Mouse (Mus musculus): ENCODE data around the gene 1700029F12Rik. TPM values are rescaled to one million over a fixed set of nuclear protein-coding genes. Genes with fewer than 3 reads are reported as not detected.

Gene 1700029F12Rik
- polyA plus RNA-seq, 1 experiment from 2014 or later: not detected

GRCm38 (mm10) chr13:97030075-97030474, 4.1 kb downstream of the 1700029F12Rik start:
- 72% methylated on average over 13 of the region's 13 CpGs for WGBS (ENCODE audit: insufficient replicate concordance)
- no peaks in the 10 kb centered on the region for H3K9me3 ChIP-seq (replicated peaks)
- no peak overlapping the region for H3K4me2 ChIP-seq
- H3K27ac ChIP-seq (replicated peaks): no peak overlapping the region
- ATAC-seq (ENCODE audit: insufficient read depth): no peak
- H3K4me3 ChIP-seq (replicated peaks): no peak overlapping the region
- H3K36me3 ChIP-seq (replicated peaks): no peaks in the 10 kb centered on the region
- H3K9ac ChIP-seq: no peak overlapping the region
- no peaks in the 10 kb centered on the region; the same call in 1 of the 2 replicates for H3K27me3 ChIP-seq
- H3K4me1 ChIP-seq (replicated peaks): no peaks in the 10 kb centered on the region

GRCm38 (mm10) chr13:97021906-97022305, 12.3 kb downstream of the 1700029F12Rik start:
- Histone ChIP-seq H3K27ac (replicated peaks) (no peak overlapping the region), H3K4me3 (replicated peaks) (no peak overlapping the region), H3K9me3 (replicated peaks) (no peaks in the 10 kb centered on the region), H3K27me3 (no peaks in the 10 kb centered on the region), H3K36me3 (replicated peaks) (no peaks in the 10 kb centered on the region), H3K4me2 (no peak overlapping the region), H3K4me1 (replicated peaks) (no peaks in the 10 kb centered on the region), H3K9ac (no peak overlapping the region)
- ATAC-seq (ENCODE audit: insufficient read depth): no peak
- WGBS (ENCODE audit: insufficient replicate concordance): 37% methylated on average over 4 of the region's 4 CpGs

GRCm38 (mm10) chr13:97020122-97020521, 14.0 kb downstream of the 1700029F12Rik start:
- Histone ChIP-seq H3K27me3 (no peaks in the 10 kb centered on the region), H3K9ac (no peak overlapping the region), H3K9me3 (replicated peaks) (no peaks in the 10 kb centered on the region), H3K27ac (replicated peaks) (no peak overlapping the region), H3K36me3 (replicated peaks) (no peaks in the 10 kb centered on the region), H3K4me3 (replicated peaks) (no peak overlapping the region), H3K4me2 (no peak overlapping the region), H3K4me1 (replicated peaks) (no peaks in the 10 kb centered on the region)
- no peak for ATAC-seq (ENCODE audit: insufficient read depth)
- whole genome bisulfite sequencing (ENCODE audit: insufficient replicate concordance): 63% methylated on average over 5 of the region's 5 CpGs

GRCm38 (mm10) chr13:97017711-97018110, 16.5 kb downstream of the 1700029F12Rik start:
- Histone ChIP-seq H3K4me3 (replicated peaks) (no peak overlapping the region), H3K4me2 (no peak overlapping the region), H3K9ac (no peak overlapping the region), H3K27me3 (no peaks in the 10 kb centered on the region), H3K36me3 (replicated peaks) (no peaks in the 10 kb centered on the region), H3K9me3 (replicated peaks) (no peaks in the 10 kb centered on the region), H3K4me1 (replicated peaks) (no peaks in the 10 kb centered on the region), H3K27ac (replicated peaks) (no peak overlapping the region)
- WGBS (ENCODE audit: insufficient replicate concordance): 60% methylated on average over 3 of the region's 3 CpGs
- no peak for ATAC-seq (ENCODE audit: insufficient read depth)

- Histone ChIP-seq H3K27ac (replicated peaks) (no peak overlapping the region), H3K9ac (no peak overlapping the region), H3K36me3 (replicated peaks) (no peaks in the 10 kb centered on the region), H3K27me3 (peaks cover 9% of the 10 kb centered on the region; the same call in 1 of the 2 replicates), H3K9me3 (replicated peaks) (no peaks in the 10 kb centered on the region), H3K4me1 (replicated peaks) (no peaks in the 10 kb centered on the region), H3K4me2 (no peak overlapping the region), H3K4me3 (replicated peaks) (no peak overlapping the region)
- WGBS (ENCODE audit: insufficient replicate concordance): 66% methylated on average over 4 of the region's 4 CpGs
- ATAC-seq (ENCODE audit: insufficient read depth): no peak
Observed at GRCm38 (mm10) chr13:97014366-97014765, 19.8 kb downstream of the 1700029F12Rik start.

GRCm38 (mm10) chr13:97008266-97009153, 25.7 kb downstream of the 1700029F12Rik start:
- 2% methylated on average over 19 of the region's 19 CpGs for WGBS (ENCODE audit: insufficient replicate concordance)
- Histone ChIP-seq H3K9ac (peak overlapping the region; percentile 59), H3K9me3 (replicated peaks) (no peaks in the 10 kb centered on the region), H3K27me3 (peaks cover 12% of the 10 kb centered on the region; the same call in 1 of the 2 replicates), H3K4me1 (replicated peaks) (peaks cover 21% of the 10 kb centered on the region), H3K4me3 (replicated peaks) (peak overlapping the region; percentile 58), H3K27ac (replicated peaks) (peak overlapping the region; percentile 82), H3K36me3 (replicated peaks) (no peaks in the 10 kb centered on the region), H3K4me2 (peak overlapping the region; percentile 93)
- ATAC-seq (ENCODE audit: insufficient read depth): peak; percentile 75

GRCm38 (mm10) chr13:97007501-97008265, 26.5 kb downstream of the 1700029F12Rik start:
- H3K4me3 ChIP-seq (replicated peaks): peak overlapping the region; percentile 58
- H3K9me3 ChIP-seq (replicated peaks): no peaks in the 10 kb centered on the region
- peaks cover 21% of the 10 kb centered on the region for H3K4me1 ChIP-seq (replicated peaks)
- peak; percentile 94 for ATAC-seq (ENCODE audit: insufficient read depth)
- H3K9ac ChIP-seq: peak overlapping the region; percentile 59
- H3K36me3 ChIP-seq (replicated peaks): no peaks in the 10 kb centered on the region
- peak overlapping the region; percentile 82 for H3K27ac ChIP-seq (replicated peaks)
- peaks cover 12% of the 10 kb centered on the region; the same call in 1 of the 2 replicates for H3K27me3 ChIP-seq
- under 1% methylated on average over 21 of the region's 21 CpGs for WGBS (ENCODE audit: insufficient replicate concordance)
- peak overlapping the region; percentile 93 for H3K4me2 ChIP-seq

- peak overlapping the region; percentile 58 for H3K4me3 ChIP-seq (replicated peaks)
- peaks cover 12% of the 10 kb centered on the region; the same call in 1 of the 2 replicates for H3K27me3 ChIP-seq
- ATAC-seq (ENCODE audit: insufficient read depth): no peak
- H3K36me3 ChIP-seq (replicated peaks): no peaks in the 10 kb centered on the region
- WGBS (ENCODE audit: insufficient replicate concordance): 42% methylated on average over 2 of the region's 2 CpGs
- peaks cover 21% of the 10 kb centered on the region for H3K4me1 ChIP-seq (replicated peaks)
- peak overlapping the region; percentile 93 for H3K4me2 ChIP-seq
- H3K9me3 ChIP-seq (replicated peaks): no peaks in the 10 kb centered on the region
- no peak overlapping the region; the same call in 1 of the 2 replicates for H3K9ac ChIP-seq
- H3K27ac ChIP-seq (replicated peaks): no peak overlapping the region
Observed at GRCm38 (mm10) chr13:97006784-97007183, 27.4 kb downstream of the 1700029F12Rik start.

GRCm38 (mm10) chr13:96997080-96997479, 37.1 kb downstream of the 1700029F12Rik start:
- Histone ChIP-seq H3K36me3 (replicated peaks) (no peaks in the 10 kb centered on the region), H3K4me1 (replicated peaks) (0 out of 2 replicates have a peak, but pooled peaks cover 6% of the 10 kb centered on the region), H3K9ac (no peak overlapping the region), H3K4me2 (no peak overlapping the region), H3K4me3 (replicated peaks) (no peak overlapping the region), H3K27ac (replicated peaks) (no peak overlapping the region), H3K27me3 (no peaks in the 10 kb centered on the region), H3K9me3 (replicated peaks) (no peaks in the 10 kb centered on the region)
- 0 out of 2 replicates have a peak, but pooled peaks have one; percentile 28 for ATAC-seq (ENCODE audit: insufficient read depth)
- WGBS (ENCODE audit: insufficient replicate concordance): 29% methylated on average over 1 of the region's 1 CpGs

- Histone ChIP-seq H3K36me3 (replicated peaks) (no peaks in the 10 kb centered on the region), H3K4me1 (replicated peaks) (0 out of 2 replicates have a peak, but pooled peaks cover 6% of the 10 kb centered on the region), H3K27ac (replicated peaks) (no peak overlapping the region), H3K27me3 (no peaks in the 10 kb centered on the region), H3K9ac (no peak overlapping the region), H3K4me2 (no peak overlapping the region), H3K9me3 (replicated peaks) (no peaks in the 10 kb centered on the region), H3K4me3 (replicated peaks) (no peak overlapping the region)
- 11% methylated on average over 5 of the region's 5 CpGs for WGBS (ENCODE audit: insufficient replicate concordance)
- ATAC-seq (ENCODE audit: insufficient read depth): no peak
Observed at GRCm38 (mm10) chr13:96995243-96995642, 38.9 kb downstream of the 1700029F12Rik start.
